Mouse (Mus musculus) inflammation-experienced regulatory T-cells, adult 6 months (primary cell): ENCODE measurements around the gene Frmd4a. TPM values are rescaled to one million over a fixed set of nuclear protein-coding genes. Genes with fewer than 3 reads are reported as not detected.

Source experiments
- ATAC-seq: one replicate; pipeline ENCODE4 v1.8.0; 2017
- polyA plus RNA-seq, 3 experiments: library from polyadenylated mRNA; unstranded; fragments of 100-300 nt; shearing (Covaris generic); gene quantifications; one replicate each; pipeline ENCODE4 v1.2.1; 2017

Frmd4a gene
- polyA plus RNA-seq, 3 experiments from 2014 or later = 1.2 to 1.5 (median 1.5) TPM

DNA sequence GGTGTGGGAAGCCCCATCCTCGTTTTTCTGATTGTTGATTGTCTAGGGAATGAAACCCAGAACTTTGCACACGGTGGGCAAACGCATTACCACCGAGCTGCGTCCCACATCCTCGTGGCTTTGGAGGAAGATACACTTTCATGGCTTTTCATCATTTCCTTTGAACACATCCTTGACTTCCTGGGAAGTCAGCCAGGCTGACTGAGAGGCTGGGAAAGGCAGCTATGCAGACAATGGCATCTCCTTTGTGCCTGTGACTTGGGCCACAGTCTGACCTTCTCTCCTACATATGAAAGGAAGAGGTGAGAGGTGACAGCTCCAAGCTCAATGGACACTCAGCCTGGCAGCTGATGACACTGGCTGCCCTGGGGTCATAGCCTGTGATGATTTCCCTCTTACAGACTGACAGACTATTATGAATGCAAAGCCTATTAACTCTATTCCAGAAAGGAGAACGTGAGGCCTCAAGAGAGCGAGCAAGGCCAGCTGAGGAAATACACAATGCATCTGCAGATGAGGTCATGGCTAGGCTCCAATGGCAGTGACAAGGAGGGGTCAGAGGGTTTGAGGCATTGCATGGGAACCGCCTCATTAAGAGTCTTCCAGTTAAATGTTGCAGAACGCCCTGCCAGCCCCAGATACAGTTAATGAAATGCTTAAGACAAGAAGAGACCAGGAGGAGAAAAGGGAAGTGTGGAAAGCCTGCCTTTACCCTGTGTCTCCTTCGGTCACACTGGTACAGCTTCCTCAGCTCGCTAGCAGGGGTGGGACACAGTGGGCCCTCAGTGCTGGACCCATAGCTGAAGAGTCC is 435.3 kb downstream of the Frmd4a start:
- no peak for ATAC-seq

GRCm38 (mm10) chr2:4455097-4456025 is 437.8 kb downstream of the Frmd4a start:
- no peak for ATAC-seq

- no peak for ATAC-seq
These were observed 443.4 kb downstream of the Frmd4a start for GRCm38 (mm10) chr2:4460897-4461296.

- ATAC-seq = no peak
These were observed 444.0 kb downstream of the Frmd4a start for GRCm38 (mm10) chr2:4461514-4461913.

- no peak for ATAC-seq
These were observed 445.0 kb downstream of the Frmd4a start for GRCm38 (mm10) chr2:4462480-4462879.

- ATAC-seq = no peak
These were observed 448.6 kb downstream of the Frmd4a start for GRCm38 (mm10) chr2:4466084-4466483.

GRCm38 (mm10) chr2:4467314-4467713 is 449.8 kb downstream of the Frmd4a start:
- no peak for ATAC-seq

DNA sequence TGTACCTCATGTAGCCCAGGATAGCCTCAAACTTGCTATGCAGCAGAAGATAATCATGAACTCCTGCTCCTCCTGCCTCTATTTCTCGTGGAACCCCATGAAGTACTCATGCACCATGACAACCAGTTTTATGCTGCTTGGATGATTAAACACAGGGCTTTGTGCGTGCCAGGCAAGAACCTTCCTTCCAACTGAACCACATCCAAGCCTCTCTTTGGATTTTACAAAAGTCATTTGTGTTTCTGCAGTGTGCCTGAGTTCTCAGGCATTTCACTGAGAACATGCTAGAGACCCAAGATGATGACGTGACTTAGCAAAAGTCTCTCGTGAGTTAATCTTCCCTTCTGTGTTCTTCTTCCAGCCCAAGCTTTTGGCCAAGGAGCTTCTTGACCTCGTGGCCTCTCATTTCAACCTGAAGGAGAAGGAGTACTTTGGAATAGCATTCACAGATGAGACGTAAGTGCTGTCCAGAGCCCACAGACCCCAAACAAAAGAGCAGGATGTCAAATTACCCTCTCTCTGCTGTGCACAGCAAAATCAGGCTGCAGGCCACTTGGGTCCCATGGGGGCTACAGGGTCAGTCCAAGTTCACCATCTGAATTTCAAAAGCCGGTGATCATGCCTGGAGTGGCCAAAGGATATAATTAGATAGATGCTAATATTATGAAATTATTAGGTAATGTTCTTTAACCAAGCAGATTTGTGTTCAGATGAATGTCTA is 455.4 kb downstream of the Frmd4a start:
- ATAC-seq = no peak

DNA sequence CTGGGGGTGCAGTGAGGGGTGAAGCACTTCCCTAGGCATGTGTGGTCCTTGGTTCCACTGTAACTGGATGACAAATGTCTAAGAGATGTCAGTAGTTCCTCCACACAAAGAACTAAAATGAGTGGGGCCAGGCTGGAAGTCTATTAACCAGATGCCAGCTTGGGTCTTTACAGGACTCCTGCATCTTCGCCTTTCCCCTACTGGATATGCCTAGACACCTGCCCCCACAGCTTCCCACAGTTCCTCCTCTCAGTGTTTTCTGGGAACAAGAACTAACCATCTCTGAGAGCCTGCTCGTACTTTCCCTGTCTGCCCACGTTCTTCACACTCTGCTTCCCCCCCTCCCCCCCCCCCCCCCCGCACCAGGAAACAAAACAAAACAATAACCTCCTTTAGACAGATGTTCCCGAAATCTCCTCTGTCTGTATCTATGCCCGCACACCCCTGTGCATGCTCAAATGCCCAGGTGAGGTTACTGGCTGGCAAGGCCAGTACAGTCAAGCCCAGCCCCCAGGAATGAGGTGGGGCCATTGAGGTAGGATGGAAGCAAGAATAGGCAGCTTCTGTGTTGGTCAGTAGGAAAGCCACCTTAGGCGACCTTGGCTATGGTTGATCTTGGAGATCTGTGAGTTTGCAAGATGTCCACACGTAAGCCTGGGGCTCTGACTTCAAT is 456.5 kb downstream of the Frmd4a start:
- no peak for ATAC-seq

- no peak for ATAC-seq
These were observed 457.0 kb downstream of the Frmd4a start for GRCm38 (mm10) chr2:4474539-4474937.

- no peak for ATAC-seq
These were observed 458.5 kb downstream of the Frmd4a start for GRCm38 (mm10) chr2:4475991-4476390.

GRCm38 (mm10) chr2:4476608-4477007 is 459.1 kb downstream of the Frmd4a start:
- ATAC-seq = no peak

GRCm38 (mm10) chr2:4477311-4477710 is 459.8 kb downstream of the Frmd4a start:
- ATAC-seq = no peak

DNA sequence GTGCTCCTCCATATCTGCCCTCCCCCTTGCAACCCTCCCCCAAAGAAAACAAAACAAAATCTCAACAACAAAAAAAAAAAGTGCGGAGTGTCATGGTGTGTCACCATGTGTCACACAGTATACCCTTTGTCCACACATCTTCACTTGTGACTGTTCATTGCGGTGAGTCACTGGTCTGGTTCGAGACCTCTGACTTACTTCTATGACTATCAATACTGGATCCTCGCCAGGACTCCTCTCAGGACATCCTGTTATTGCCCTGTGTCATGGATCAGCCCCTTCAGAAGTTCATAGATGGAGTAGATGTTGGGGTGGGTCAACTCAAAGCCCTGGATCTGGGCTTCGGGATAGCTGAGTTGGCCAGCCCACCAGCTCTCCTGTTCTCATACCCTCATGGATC is 462.7 kb downstream of the Frmd4a start:
- ATAC-seq = no peak

DNA sequence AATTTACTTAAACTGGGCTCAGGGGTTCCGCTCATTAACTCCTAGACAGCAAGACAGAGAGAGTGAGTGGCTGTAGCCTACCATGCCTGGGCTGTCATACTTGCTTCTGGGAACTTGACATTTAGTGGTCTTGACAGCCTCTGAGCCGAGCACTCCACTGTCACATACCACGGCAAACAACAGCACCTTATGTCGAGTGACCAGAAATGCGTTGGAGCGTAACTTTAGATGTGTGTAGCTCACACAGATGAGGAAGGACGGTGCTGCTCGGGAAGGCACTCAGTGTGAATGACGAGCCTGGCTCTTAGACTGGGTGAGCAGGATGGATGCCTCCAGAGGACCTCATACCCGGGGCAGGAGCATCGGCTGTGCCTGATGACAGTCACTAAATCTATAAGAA is 463.6 kb downstream of the Frmd4a start:
- ATAC-seq = no peak

DNA sequence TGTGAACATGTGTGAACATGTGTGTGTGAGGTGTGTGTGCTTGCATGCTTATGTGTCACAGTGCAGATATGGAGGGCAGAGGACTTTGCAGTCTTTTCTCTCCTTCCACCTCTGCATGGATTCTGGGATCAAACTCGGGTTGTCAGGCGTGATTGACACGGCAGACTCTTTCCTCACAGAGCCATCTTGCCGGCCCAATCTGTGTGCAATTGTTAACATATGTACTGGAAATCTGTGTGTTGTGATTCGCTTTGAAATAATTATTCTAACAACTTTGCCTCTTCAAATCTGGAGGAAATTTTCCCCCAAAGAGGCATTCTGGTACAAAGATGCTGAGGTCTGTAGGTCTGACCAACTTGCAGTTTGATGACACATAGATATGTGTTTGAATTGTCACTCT is 468.7 kb downstream of the Frmd4a start:
- ATAC-seq = no peak

- no peak for ATAC-seq
These were observed 469.8 kb downstream of the Frmd4a start for GRCm38 (mm10) chr2:4487280-4487679.

GRCm38 (mm10) chr2:4490845-4491244 is 473.3 kb downstream of the Frmd4a start:
- no peak for ATAC-seq

- ATAC-seq = no peak
These were observed 475.3 kb downstream of the Frmd4a start for GRCm38 (mm10) chr2:4492485-4493481.

GRCm38 (mm10) chr2:4494478-4494877 is 477.0 kb downstream of the Frmd4a start:
- no peak for ATAC-seq

- peak; percentile 89 for ATAC-seq
These were observed 481.7 kb downstream of the Frmd4a start for GRCm38 (mm10) chr2:4499257-4499656.
